Mouse (Mus musculus) midbrain, postnatal 0 days (tissue): Measurements from ENCODE around the gene Aox3. TPM values are rescaled to one million over a fixed set of nuclear protein-coding genes. Genes with fewer than 3 reads are reported as not detected.

Experiments
- ATAC-seq: fragments of 200-750 bp; cut with Nextera tagmentation; 2 replicates; pipeline ENCODE4 v1.8.0; 2017; ENCODE audit warnings: moderate number of reproducible peaks, mild to moderate bottlenecking, moderate TSS enrichment, moderate library complexity; ENCODE audit not compliant: low FRiP score
- DNase-seq: peaks from one replicate; pipeline ENCODE4 v3.0.0-alpha.2; 2015; ENCODE audit warnings: low spot score
- H3K27ac ChIP-seq: fragments of 300-500 bp; sonication (generic); 2 replicates; pipeline ENCODE4 v1.5.1; 2014; ENCODE audit warnings: low read depth, mild to moderate bottlenecking, low read length, mixed read lengths
- H3K27me3 ChIP-seq: fragments of 300-500 bp; sonication (generic); 2 replicates; pipeline ENCODE4 v1.6.1; 2014; ENCODE audit warnings: low read length, control low read depth, mixed read lengths; ENCODE audit not compliant: insufficient read depth
- H3K36me3 ChIP-seq: fragments of 300-500 bp; sonication (generic); 2 replicates; pipeline ENCODE4 v1.6.1; 2014; ENCODE audit warnings: low read length, control low read depth, mixed read lengths; ENCODE audit not compliant: insufficient read depth
- H3K4me1 ChIP-seq: fragments of 300-500 bp; sonication (generic); 2 replicates; pipeline ENCODE4 v1.6.1; 2014; ENCODE audit warnings: mild to moderate bottlenecking, control low read depth, antibody characterized with exemption, low read length, mixed read lengths; ENCODE audit not compliant: insufficient read depth
- H3K4me2 ChIP-seq: fragments of 300-500 bp; sonication (generic); 2 replicates; pipeline ENCODE4 v1.6.1; 2014; ENCODE audit warnings: low read depth, mild to moderate bottlenecking, low read length, mixed read lengths; ENCODE audit not compliant: poor library complexity, severe bottlenecking
- H3K4me3 ChIP-seq: fragments of 300-500 bp; sonication (generic); 2 replicates; pipeline ENCODE4 v1.5.1; 2014; ENCODE audit warnings: low read depth, mild to moderate bottlenecking, low read length, moderate library complexity
- H3K9ac ChIP-seq: fragments of 300-500 bp; sonication (generic); replicated peaks from 2 replicates; pipeline ENCODE4 v1.6.1; 2014; ENCODE audit warnings: mild to moderate bottlenecking, low read length, moderate library complexity, mixed read lengths; ENCODE audit not compliant: poor library complexity, severe bottlenecking
- H3K9me3 ChIP-seq: fragments of 300-500 bp; sonication (generic); 2 replicates; pipeline ENCODE4 v1.6.1; 2016; ENCODE audit warnings: low read length, control low read depth
- CTCF ChIP-seq: IDR thresholded peaks from 2 replicates; pipeline ENCODE4 v1.5.1; 2016; ENCODE audit warnings: antibody characterized with exemption, mild to moderate bottlenecking
- WGBS: fragments of 180-500 bp; shearing (Covaris S2); extraction: QIAGEN DNeasy Blood & Tissue Kit; methylation state at CpG from one replicate; pipeline ENCODE4 v1.1.7; 2014; 5-methylcytosine and 5-hydroxymethylcytosine counted together
- polyA plus RNA-seq: library from polyadenylated mRNA; unstranded; fragments of >200 nt; fragmentation: Nextera tagmentation; extraction: Ambion mirVana; gene quantifications from 2 replicates; pipeline ENCODE4 v1.2.1, GENCODE M21; 2015
- total RNA-seq: library from RNA; depleted of rRNA; stranded (reverse); fragments of >200 nt; gene quantifications from 2 replicates; pipeline ENCODE4 v1.2.3, GENCODE M21; 2014

Aox3 gene
- total and polyA plus RNA-seq, 2 experiments from 2014 or later, result 0.12 TPM; not detected in 1

GRCm38 (mm10) chr1:58118231-58118630, 5.3 kb downstream of the Aox3 start:
- no peak overlapping the region for H3K4me2 ChIP-seq
- no peak overlapping the region for H3K4me3 ChIP-seq
- no peaks in the 10 kb centered on the region for H3K27me3 ChIP-seq
- TF ChIP-seq CTCF, result no peak
- H3K4me1 ChIP-seq, result no peaks in the 10 kb centered on the region
- DNase-seq (no peak), ATAC-seq (no peak)
- WGBS, result 90% methylated on average over 3 of the region's 3 CpGs
- no peak overlapping the region for H3K9ac ChIP-seq
- H3K36me3 ChIP-seq, result no peaks in the 10 kb centered on the region
- no peaks in the 10 kb centered on the region for H3K9me3 ChIP-seq
- no peak overlapping the region for H3K27ac ChIP-seq

DNA sequence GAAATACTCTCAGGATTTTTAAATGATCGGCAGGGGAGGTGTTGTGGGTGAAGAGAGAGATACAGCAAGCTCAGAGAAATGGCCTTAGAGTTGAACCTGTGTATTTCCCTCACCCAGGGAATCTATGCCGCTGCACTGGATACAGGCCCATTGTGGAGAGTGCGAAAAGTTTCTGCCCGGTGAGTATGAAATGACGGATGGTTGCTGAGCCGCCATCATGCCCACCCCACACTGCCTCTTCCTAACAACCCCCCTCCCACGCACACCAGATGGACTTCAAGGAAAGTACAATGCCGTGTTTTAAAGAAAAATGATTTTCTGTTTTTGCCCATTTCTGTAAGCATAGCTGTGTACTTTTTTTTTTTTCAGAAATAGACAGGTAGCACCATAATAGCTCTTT, 12.0 kb downstream of the Aox3 start:
- no peak overlapping the region for H3K4me2 ChIP-seq
- H3K9me3 ChIP-seq, result no peaks in the 10 kb centered on the region
- no peak for DNase-seq
- TF ChIP-seq CTCF, result no peak
- H3K4me1 ChIP-seq, result no peaks in the 10 kb centered on the region
- H3K9ac ChIP-seq, result no peak overlapping the region
- no peaks in the 10 kb centered on the region for H3K27me3 ChIP-seq
- H3K4me3 ChIP-seq, result no peak overlapping the region
- no peak overlapping the region for H3K27ac ChIP-seq
- 95% methylated on average over 8 of the region's 8 CpGs for WGBS
- H3K36me3 ChIP-seq, result no peaks in the 10 kb centered on the region
- no peak for ATAC-seq

DNA sequence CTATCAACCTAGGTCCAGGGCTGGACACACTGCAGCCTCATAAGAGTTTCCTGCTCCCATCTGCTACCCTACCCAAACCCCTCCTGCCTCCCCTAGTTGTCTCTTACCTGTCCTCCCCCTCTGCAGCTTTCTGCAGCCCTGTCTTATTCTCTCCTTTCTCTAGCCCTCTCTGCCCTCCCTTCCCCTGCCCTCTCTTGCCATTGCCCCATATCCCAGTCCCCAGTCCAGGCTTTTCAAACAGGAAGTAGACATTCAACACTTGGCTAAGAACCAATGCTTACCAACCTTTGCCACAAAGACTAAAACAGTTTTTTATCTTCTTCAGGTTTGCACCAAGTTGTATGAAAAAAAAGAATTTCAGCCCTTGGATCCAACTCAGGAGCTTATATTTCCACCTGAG, 25.0 kb downstream of the Aox3 start:
- ATAC-seq (no peak), DNase-seq (no peak)
- H3K27ac ChIP-seq, result no peak overlapping the region
- H3K9ac ChIP-seq, result no peak overlapping the region
- TF ChIP-seq CTCF, result no peak
- H3K4me2 ChIP-seq, result no peak overlapping the region
- H3K27me3 ChIP-seq, result no peaks in the 10 kb centered on the region
- no peaks in the 10 kb centered on the region for H3K36me3 ChIP-seq
- H3K4me3 ChIP-seq, result no peak overlapping the region
- no peaks in the 10 kb centered on the region for H3K9me3 ChIP-seq
- H3K4me1 ChIP-seq, result no peaks in the 10 kb centered on the region

DNA sequence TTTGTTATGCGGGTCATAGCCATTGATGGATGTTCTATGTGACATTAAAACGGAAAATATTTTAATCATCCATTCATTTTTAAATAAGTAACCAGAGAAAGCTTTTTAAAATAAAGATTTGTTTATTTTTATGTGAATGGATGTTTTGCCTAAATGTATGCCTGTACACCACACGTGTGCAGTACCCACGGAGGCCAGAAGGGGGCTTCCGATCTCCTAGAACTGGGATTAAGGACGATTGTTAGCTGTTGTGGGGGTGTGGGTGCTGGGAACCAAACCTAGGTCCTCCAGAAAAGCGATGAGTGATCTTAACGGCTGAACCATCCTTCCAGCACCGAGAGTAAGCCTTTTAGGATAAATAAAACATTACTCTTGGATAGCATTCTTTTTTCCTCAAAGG, 26.1 kb downstream of the Aox3 start:
- Histone ChIP-seq H3K27me3 (no peaks in the 10 kb centered on the region), H3K36me3 (no peaks in the 10 kb centered on the region), H3K4me3 (no peak overlapping the region), H3K27ac (no peak overlapping the region), H3K4me1 (no peaks in the 10 kb centered on the region), H3K4me2 (no peak overlapping the region), H3K9ac (no peak overlapping the region), H3K9me3 (no peaks in the 10 kb centered on the region)
- ATAC-seq, result no peak
- TF ChIP-seq CTCF, result peak; percentile 10; the same call in 1 of the 2 replicates
- DNase-seq, result no peak
- WGBS, result 94% methylated on average over 9 of the region's 9 CpGs

DNA sequence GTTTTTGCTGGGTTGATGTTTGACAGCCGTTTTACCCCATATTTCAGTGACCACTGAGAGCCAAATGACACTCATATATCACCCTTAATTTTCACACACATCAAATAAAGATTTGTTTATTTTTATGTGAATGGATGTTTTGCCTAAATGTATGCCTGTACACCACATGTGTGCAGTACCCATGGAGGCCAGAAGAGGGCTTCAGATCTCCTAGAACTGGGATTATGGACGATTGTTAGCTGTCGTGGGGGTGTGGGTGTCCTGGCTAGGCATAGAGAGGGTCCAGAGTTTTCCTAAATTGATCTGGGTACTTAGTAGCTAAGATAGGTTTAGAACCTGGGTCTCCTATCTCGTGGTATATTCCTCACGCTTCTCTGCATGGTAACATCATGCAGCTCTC, 27.7 kb downstream of the Aox3 start:
- Histone ChIP-seq H3K27me3 (no peaks in the 10 kb centered on the region), H3K36me3 (no peaks in the 10 kb centered on the region), H3K9ac (no peak overlapping the region), H3K4me2 (no peak overlapping the region), H3K4me1 (no peaks in the 10 kb centered on the region), H3K4me3 (no peak overlapping the region), H3K27ac (no peak overlapping the region), H3K9me3 (no peaks in the 10 kb centered on the region)
- DNase-seq, result no peak
- peak; percentile 31; the same call in 1 of the 2 replicates for TF ChIP-seq CTCF
- 89% methylated on average over 5 of the region's 5 CpGs for whole genome bisulfite sequencing
- ATAC-seq, result no peak

DNA sequence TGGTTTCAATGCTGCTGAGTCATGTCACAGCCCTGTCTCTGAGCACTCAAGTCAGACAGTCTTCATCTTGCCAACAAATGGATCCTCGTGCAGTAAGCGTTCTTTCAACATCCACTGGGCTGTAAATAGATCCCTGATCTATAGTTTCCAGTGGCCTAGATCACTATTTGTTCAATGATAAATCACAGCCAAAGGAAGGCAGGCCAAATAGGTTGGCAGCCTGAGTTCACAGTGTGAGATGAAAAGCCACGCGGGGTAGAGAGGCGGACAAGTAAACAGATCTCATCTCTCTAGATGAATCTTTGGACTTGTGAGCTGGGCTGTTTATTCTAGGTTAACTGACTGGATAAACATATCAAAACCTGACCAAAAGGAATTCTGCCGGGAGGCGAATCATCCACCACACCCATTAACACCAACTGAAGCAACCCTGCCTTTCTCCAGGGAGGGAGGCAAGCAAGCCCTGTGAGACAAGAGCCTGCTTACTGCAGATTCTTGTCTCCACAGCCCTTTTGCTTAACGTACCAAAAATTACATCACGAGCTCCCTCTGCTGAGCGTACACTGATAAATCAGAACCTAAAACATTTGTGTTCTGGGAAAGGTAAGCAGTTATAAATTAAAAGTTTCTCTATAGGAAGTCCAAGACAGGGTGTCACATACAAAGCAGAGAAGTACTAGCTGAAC, 31.6 kb downstream of the Aox3 start:
- H3K4me3 ChIP-seq, result no peak overlapping the region
- no peaks in the 10 kb centered on the region for H3K27me3 ChIP-seq
- no peaks in the 10 kb centered on the region for H3K36me3 ChIP-seq
- H3K9ac ChIP-seq, result no peak overlapping the region
- no peak for ATAC-seq
- no peaks in the 10 kb centered on the region for H3K4me1 ChIP-seq
- DNase-seq, result peak; percentile 58
- H3K27ac ChIP-seq, result no peak overlapping the region
- TF ChIP-seq CTCF, result peak; percentile 63
- H3K4me2 ChIP-seq, result no peak overlapping the region
- H3K9me3 ChIP-seq, result no peaks in the 10 kb centered on the region
- 78% methylated on average over 10 of the region's 10 CpGs for WGBS
